Mouse (Mus musculus): ENCODE measurements around the gene 1700003E16Rik.

GRCm38 (mm10) chr6:83172240-83172920, 16.2 kb downstream of the 1700003E16Rik start:
- TF ChIP-seq CTCF (IDR thresholded peaks at IDR 0.05 in 2 of 3, conservative IDR thresholded peaks at IDR 0.05 in 1 of 3; ENCODE audit: control insufficient read depth in 1 of 3, insufficient read depth in 1 of 3, low read depth in 2 of 3, low read length in 3 of 3, poor library complexity in 1 of 3, severe bottlenecking in 1 of 3) (no peak), POLR2A (IDR thresholded peaks at IDR 0.05; ENCODE audit: control insufficient read depth in 1 of 2, insufficient read depth in 1 of 2, low read depth in 1 of 2, low read length in 2 of 2, poor library complexity in 1 of 2) (no peak), MAFK (IDR thresholded peaks at IDR 0.05; ENCODE audit: borderline replicate concordance, low read depth, low read length) (no peak), E2F4 (IDR thresholded peaks at IDR 0.05; ENCODE audit: borderline replicate concordance, low read depth, low read length) (no peak), MXI1 (IDR thresholded peaks at IDR 0.05; ENCODE audit: low read depth, low read length) (no peak), GATA1 (IDR thresholded peaks at IDR 0.05; ENCODE audit: low read depth, low read length) (no peak), ZKSCAN1 (IDR thresholded peaks at IDR 0.05; ENCODE audit: low read depth, low read length) (no peak), KAT2A (conservative IDR thresholded peaks at IDR 0.05; ENCODE audit: low read depth, low read length) (no peak), CHD2 (IDR thresholded peaks at IDR 0.05; ENCODE audit: low read length) (no peak), MYC (IDR thresholded peaks at IDR 0.05; ENCODE audit: low read depth, low read length) (no peak), ZNF384 (IDR thresholded peaks at IDR 0.05; ENCODE audit: low read depth, low read length) (no peak)
